Mouse (Mus musculus): Measurements from ENCODE around the gene Jsrp1.

GRCm38 (mm10) chr10:80856908-80857307, 43.6 kb upstream of the Jsrp1 start:
- no peak for TF ChIP-seq POLR2A (IDR thresholded peaks at IDR 0.05; ENCODE audit: insufficient read length, low read depth)
- TF ChIP-seq TCF12 (IDR thresholded peaks at IDR 0.05; ENCODE audit: insufficient read depth, poor library complexity, severe bottlenecking): no peak

Data from myocyte (in vitro differentiated cells).